Mouse (Mus musculus) lung, postnatal 0 days (tissue): ENCODE results near the gene Polr3e. TPM values are rescaled to one million over a fixed set of nuclear protein-coding genes. Genes with fewer than 3 reads are reported as not detected.
A peak's percentile ranks its signal among the peaks of the same experiment; 100 is the strongest.

ENCODE experiments used
- ATAC-seq: fragments of 200-750 bp; cut with Nextera tagmentation; 2 replicates; pipeline ENCODE4 v1.8.0; 2017; ENCODE audit warnings: moderate library complexity
- DNase-seq: peaks from one replicate; pipeline ENCODE4 v3.0.0-alpha.2; 2016; ENCODE audit warnings: low spot score
- H3K27ac ChIP-seq: fragments of 300-500 bp; sonication (generic); 2 replicates; pipeline ENCODE4 v1.5.1; 2014; ENCODE audit warnings: antibody characterized with exemption, mild to moderate bottlenecking, low read length, mixed read lengths
- H3K27me3 ChIP-seq: fragments of 300-500 bp; sonication (generic); replicated peaks from 2 replicates; pipeline ENCODE4 v1.6.1; 2014; ENCODE audit warnings: low read length, mixed read lengths; ENCODE audit not compliant: insufficient read depth
- H3K36me3 ChIP-seq: fragments of 300-500 bp; sonication (generic); 2 replicates; pipeline ENCODE4 v1.6.1; 2014; ENCODE audit warnings: low read length, mixed read lengths; ENCODE audit not compliant: insufficient read depth
- H3K4me1 ChIP-seq: fragments of 300-500 bp; sonication (generic); 2 replicates; pipeline ENCODE4 v1.6.1; 2014; ENCODE audit warnings: antibody characterized with exemption, low read depth, low read length, mixed read lengths; ENCODE audit not compliant: insufficient read depth
- H3K4me2 ChIP-seq: fragments of 300-500 bp; sonication (generic); replicated peaks from 2 replicates; pipeline ENCODE4 v1.6.1; 2014; ENCODE audit warnings: low read depth, mild to moderate bottlenecking, low read length, moderate library complexity, mixed read lengths
- H3K4me3 ChIP-seq: fragments of 300-500 bp; sonication (generic); 2 replicates; pipeline ENCODE4 v1.5.1; 2014; ENCODE audit warnings: low read depth, low read length
- H3K9ac ChIP-seq: fragments of 300-500 bp; sonication (generic); replicated peaks from 2 replicates; pipeline ENCODE4 v1.6.1; 2014; ENCODE audit warnings: low read depth, mild to moderate bottlenecking
- H3K9me3 ChIP-seq: fragments of 300-500 bp; sonication (generic); 2 replicates; pipeline ENCODE4 v1.6.1; 2016; ENCODE audit warnings: low read length, mixed read lengths
- CTCF ChIP-seq: IDR thresholded peaks from 2 replicates; pipeline ENCODE4 v1.5.1; 2016; ENCODE audit warnings: antibody characterized with exemption, mild to moderate bottlenecking
- EP300 ChIP-seq: IDR thresholded peaks from 2 replicates; pipeline ENCODE4 v1.6.1; 2016; ENCODE audit warnings: antibody characterized with exemption, mild to moderate bottlenecking, control low read depth
- WGBS: fragments of 180-500 bp; shearing (Covaris S2); extraction: QIAGEN DNeasy Blood & Tissue Kit; methylation state at CpG from one replicate; pipeline ENCODE4 v1.1.7; 2014; 5-methylcytosine and 5-hydroxymethylcytosine counted together
- polyA plus RNA-seq: library from polyadenylated mRNA; unstranded; fragments of >200 nt; fragmentation: Nextera tagmentation; extraction: Ambion mirVana; gene quantifications from 2 replicates; pipeline ENCODE4 v1.2.1, GENCODE M21; 2015

The Polr3e gene
- polyA plus RNA-seq, 1 experiment from 2014 or later: 14.6 TPM

DNA sequence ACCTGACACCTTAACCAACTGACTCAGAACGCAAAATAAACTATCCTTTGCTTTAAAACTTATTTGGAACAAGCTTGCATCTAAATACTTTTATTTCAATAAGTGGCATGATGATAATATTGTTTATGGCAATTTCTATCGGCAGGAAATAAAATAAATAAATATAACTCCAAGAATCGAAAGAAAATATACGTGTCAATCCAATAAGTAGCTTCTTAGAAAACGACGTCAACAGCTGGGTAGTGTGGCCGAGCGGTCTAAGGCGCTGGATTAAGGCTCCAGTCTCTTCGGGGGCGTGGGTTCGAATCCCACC is 309 bp upstream of the Polr3e start:
- TF ChIP-seq EP300 (0 out of 2 replicates have a peak, but pooled peaks have one; percentile 26), CTCF (no peak)
- Histone ChIP-seq H3K4me2 (no peak overlapping the region; the same call in 1 of the 2 replicates), H3K9ac (no peak overlapping the region), H3K27ac (no peak overlapping the region), H3K4me3 (peak overlapping the region; percentile 88), H3K36me3 (no peaks in the 10 kb centered on the region), H3K4me1 (no peaks in the 10 kb centered on the region), H3K9me3 (no peaks in the 10 kb centered on the region), H3K27me3 (no peaks in the 10 kb centered on the region)
- no peak for DNase-seq
- WGBS: 3% methylated on average over 12 of the region's 12 CpGs
- ATAC-seq: no peak

DNA sequence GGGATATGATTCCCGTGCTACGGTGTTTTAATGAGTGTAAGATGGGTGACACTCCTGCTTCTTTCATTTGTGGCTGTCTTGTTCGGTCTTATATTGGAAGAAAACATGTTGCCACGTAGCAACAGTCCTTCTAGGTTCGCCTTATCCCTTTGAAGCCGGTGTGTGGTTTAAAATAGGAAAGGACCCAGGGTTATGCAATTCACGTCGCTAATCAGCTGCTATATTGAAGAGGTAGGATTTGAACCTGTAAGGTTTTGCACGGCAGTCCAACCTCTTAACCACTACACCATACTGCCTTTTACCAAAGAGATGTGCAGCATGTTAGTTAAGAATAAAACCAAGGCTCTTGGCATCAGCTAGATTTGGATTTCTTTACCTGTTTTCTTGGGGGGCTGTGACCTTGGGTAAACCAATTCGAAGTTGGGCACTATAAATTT is 1.0 kb downstream of the Polr3e start:
- no peaks in the 10 kb centered on the region for H3K4me1 ChIP-seq
- H3K9me3 ChIP-seq: no peaks in the 10 kb centered on the region
- peak overlapping the region; percentile 76 for H3K9ac ChIP-seq
- TF ChIP-seq EP300: peak; percentile 29; the same call in 1 of the 2 replicates
- TF ChIP-seq CTCF: no peak
- 6% methylated on average over 10 of the region's 10 CpGs for WGBS
- no peaks in the 10 kb centered on the region for H3K27me3 ChIP-seq
- DNase-seq (peak; percentile 83), ATAC-seq (peak; percentile 35)
- H3K4me2 ChIP-seq: peak overlapping the region; percentile 93
- H3K4me3 ChIP-seq: peak overlapping the region; percentile 88
- peak overlapping the region; percentile 85 for H3K27ac ChIP-seq
- no peaks in the 10 kb centered on the region for H3K36me3 ChIP-seq

DNA sequence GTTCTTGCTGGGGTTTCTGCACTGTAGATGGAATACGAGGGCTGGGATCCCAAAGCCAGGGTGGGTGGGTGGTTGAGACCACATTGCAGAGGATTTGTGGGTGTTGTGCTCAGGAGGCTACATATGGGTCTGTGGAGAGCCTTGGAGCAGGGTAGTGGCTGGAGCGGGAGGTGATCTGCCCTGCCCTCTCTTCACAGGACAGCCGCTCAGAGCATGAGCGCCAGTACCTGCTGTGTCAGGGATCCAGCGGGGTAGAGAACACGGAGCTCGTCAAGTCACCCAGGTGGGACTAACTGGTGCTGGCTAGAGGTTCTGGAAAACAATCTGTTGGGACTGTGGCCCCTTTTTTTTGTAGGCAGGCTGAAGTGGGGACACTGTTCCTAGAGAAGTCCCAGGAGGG is 15.6 kb downstream of the Polr3e start:
- Histone ChIP-seq H3K27ac (no peak overlapping the region), H3K9me3 (no peaks in the 10 kb centered on the region), H3K4me2 (no peak overlapping the region), H3K27me3 (no peaks in the 10 kb centered on the region), H3K4me1 (no peaks in the 10 kb centered on the region), H3K36me3 (peaks cover 9% of the 10 kb centered on the region; the same call in 1 of the 2 replicates), H3K4me3 (no peak overlapping the region), H3K9ac (no peak overlapping the region)
- ATAC-seq (no peak), DNase-seq (no peak)
- TF ChIP-seq CTCF: no peak
- WGBS: 94% methylated on average over 7 of the region's 7 CpGs

DNA sequence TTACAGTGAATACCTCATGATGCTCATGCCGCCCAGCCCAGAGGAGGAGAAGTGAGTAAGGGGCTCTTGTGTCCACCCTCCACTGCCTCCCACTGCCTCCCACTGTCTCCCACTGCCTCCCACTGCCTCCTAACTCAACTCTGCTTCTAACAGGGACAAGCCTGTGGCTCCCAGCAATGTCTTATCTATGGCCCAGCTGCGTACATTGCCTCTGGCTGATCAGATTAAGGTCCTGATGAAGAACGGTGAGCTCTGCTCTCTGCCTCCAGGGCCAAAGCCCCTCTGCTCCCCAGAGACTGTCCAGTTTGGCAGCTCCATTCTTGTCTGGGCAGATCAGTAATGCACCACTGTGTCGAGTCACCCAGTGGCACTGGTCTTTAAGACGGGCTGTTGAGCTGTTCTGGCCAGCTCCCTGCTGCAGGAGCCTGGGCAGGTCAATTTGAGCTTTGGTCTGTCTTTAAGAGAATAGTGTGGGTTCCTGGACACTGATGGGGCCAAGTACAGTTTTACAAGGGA is 16.2 kb downstream of the Polr3e start:
- Histone ChIP-seq H3K36me3 (0 out of 2 replicates have a peak, but pooled peaks cover 6% of the 10 kb centered on the region), H3K27me3 (no peaks in the 10 kb centered on the region), H3K9me3 (no peaks in the 10 kb centered on the region), H3K4me1 (no peaks in the 10 kb centered on the region), H3K4me3 (no peak overlapping the region), H3K4me2 (no peak overlapping the region), H3K27ac (no peak overlapping the region), H3K9ac (no peak overlapping the region)
- DNase-seq (no peak), ATAC-seq (no peak)
- 84% methylated on average over 4 of the region's 5 CpGs for WGBS
- TF ChIP-seq CTCF: no peak
- no peak for TF ChIP-seq EP300

DNA sequence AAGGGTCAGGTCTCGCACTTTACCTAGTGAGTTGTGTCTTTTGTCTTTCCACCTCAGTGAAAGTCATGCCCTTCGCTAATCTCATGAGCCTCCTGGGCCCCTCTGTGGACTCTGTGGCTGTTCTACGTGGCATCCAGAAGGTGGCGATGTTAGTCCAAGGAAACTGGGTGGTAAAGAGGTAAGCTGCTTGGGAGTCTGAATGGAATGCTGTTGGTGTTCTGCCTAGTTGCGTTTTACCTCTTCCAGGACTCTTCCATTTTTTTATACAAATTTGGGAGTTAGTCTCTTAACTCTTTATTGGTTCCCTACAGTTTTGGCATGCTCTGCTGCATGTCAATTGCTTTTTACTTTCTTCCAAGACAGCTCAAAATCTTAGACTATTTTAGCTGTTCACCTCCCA is 17.2 kb downstream of the Polr3e start:
- H3K9me3 ChIP-seq: no peaks in the 10 kb centered on the region
- H3K36me3 ChIP-seq: peaks cover 16% of the 10 kb centered on the region
- ATAC-seq: peak; percentile 67
- no peaks in the 10 kb centered on the region for H3K27me3 ChIP-seq
- no peak overlapping the region for H3K4me2 ChIP-seq
- H3K9ac ChIP-seq: no peak overlapping the region
- WGBS: 30% methylated on average over 5 of the region's 5 CpGs
- DNase-seq: peak; percentile 81
- H3K4me1 ChIP-seq: no peaks in the 10 kb centered on the region
- TF ChIP-seq EP300 (no peak), CTCF (peak; percentile 93)
- H3K27ac ChIP-seq: no peak overlapping the region
- no peak overlapping the region for H3K4me3 ChIP-seq

DNA sequence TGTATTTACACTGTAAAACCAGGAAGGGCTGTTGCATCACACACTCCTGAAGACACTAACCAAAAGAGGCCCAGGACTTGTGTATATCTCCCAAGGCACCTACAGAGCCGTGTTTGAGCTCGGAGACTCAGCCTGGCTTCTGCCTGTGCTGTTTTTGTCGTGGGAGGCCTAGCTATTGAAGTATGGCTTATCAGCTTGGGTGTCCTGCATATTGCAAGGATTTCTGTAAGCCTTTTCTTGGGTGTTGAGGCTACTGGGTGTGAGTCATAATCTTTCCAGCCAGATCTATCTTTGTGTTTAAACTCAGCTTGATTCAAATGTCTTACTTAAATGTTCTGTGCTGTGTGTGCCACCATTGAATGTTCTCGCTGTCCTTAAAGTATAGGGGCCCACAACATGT is 19.0 kb downstream of the Polr3e start:
- Histone ChIP-seq H3K4me3 (no peak overlapping the region), H3K36me3 (peaks cover 29% of the 10 kb centered on the region)
- 83% methylated on average over 4 of the region's 4 CpGs for WGBS

DNA sequence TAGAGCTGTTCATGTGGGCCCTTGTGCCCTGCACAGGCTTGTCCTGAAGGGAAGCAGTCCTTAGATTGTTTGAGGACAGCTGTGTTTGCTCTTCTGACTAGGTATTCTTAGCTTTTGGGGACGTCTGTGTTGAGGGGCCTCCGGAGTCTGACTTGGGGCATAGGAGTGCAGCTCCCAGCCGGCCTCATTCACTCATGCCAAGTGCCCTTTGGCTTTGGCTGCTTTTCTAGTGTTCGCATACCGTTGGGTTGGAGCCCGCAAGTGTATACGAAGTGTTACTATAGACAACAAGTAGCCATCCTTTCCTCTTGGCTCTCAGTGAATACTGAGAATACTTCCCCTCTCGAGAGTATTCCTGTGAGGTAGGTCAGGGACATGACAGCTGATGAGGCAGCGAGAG is 20.7 kb downstream of the Polr3e start:
- ATAC-seq: peak; percentile 34; the same call in 1 of the 2 replicates

More for the DNA sequence above, 19.0 kb downstream of the Polr3e start:
- no peak overlapping the region for H3K9ac ChIP-seq
- DNase-seq (no peak), ATAC-seq (no peak)
- H3K9me3 ChIP-seq: no peaks in the 10 kb centered on the region
- H3K27me3 ChIP-seq: no peaks in the 10 kb centered on the region
- no peak overlapping the region for H3K4me2 ChIP-seq
- no peak overlapping the region for H3K27ac ChIP-seq
- TF ChIP-seq EP300 (no peak), CTCF (no peak)
- no peaks in the 10 kb centered on the region for H3K4me1 ChIP-seq

More for the DNA sequence above, 20.7 kb downstream of the Polr3e start:
- Histone ChIP-seq H3K36me3 (peaks cover 37% of the 10 kb centered on the region), H3K27me3 (no peaks in the 10 kb centered on the region), H3K4me2 (no peak overlapping the region), H3K9me3 (no peaks in the 10 kb centered on the region), H3K27ac (no peak overlapping the region), H3K4me1 (no peaks in the 10 kb centered on the region), H3K4me3 (no peak overlapping the region), H3K9ac (no peak overlapping the region)
- TF ChIP-seq EP300 (no peak), CTCF (no peak)
- WGBS: 66% methylated on average over 9 of the region's 9 CpGs
- DNase-seq: no peak
